Mouse (Mus musculus) layer of hippocampus, postnatal 10 days (tissue): ENCODE results near the gene Olfr1104. TPM values are rescaled to one million over a fixed set of nuclear protein-coding genes. Genes with fewer than 3 reads are reported as not detected.

Source experiments
- DNase-seq, 2 experiments: peaks; one replicate each; pipeline ENCODE4 v3.0.0; 2021; ENCODE audit warnings: low spot score in 2 of 2
- long read RNA-seq: library from polyadenylated mRNA; stranded (forward); transcript quantifications from one replicate; pipeline ENCODE4 v2.0.0, GENCODE M21; 2023
- total RNA-seq, 2 experiments: library from RNA; stranded (reverse); gene quantifications; 2 replicates each; pipeline ENCODE4 v1.2.3; 2021

Gene Olfr1104
- not detected for total RNA-seq
- long read RNA-seq, result 0 reads

GRCm38 (mm10) chr2:87026980-87027379, at the start of gene Olfr1104:
TSS of gene Olfr1104 (minus strand) at chr2:87027080.
- no peak for DNase-seq

GRCm38 (mm10) chr2:87075717-87076116, 48.8 kb upstream of the Olfr1104 start, which contains the start of gene Olfr1107:
TSS of gene Olfr1107 (minus strand) at chr2:87075817.
- no peak for DNase-seq

GRCm38 (mm10) chr2:87052173-87052572, 25.3 kb upstream of the Olfr1104 start, which contains the start of gene Olfr1106:
TSS of gene Olfr1106 (minus strand) at chr2:87052273.
- no peak for DNase-seq

- DNase-seq, result no peak
Measured at GRCm38 (mm10) chr2:87036431-87036830, 9.6 kb upstream of the Olfr1104 start, which contains the start of gene Olfr1105. TSS of gene Olfr1105 (minus strand) at chr2:87036531.

GRCm38 (mm10) chr2:86998098-86998497, 28.8 kb downstream of the Olfr1104 start, which contains the start of gene Olfr1102:
TSS of gene Olfr1102 (plus strand) at chr2:86998398.
- no peak for DNase-seq

- DNase-seq, result no peak
Measured at GRCm38 (mm10) chr2:86991121-86991520, 35.8 kb downstream of the Olfr1104 start, which contains the start of gene Olfr1101. TSS of gene Olfr1101 (minus strand) at chr2:86991221.

- DNase-seq, result no peak
Measured at GRCm38 (mm10) chr2:86979854-86980253, 47.0 kb downstream of the Olfr1104 start, which contains the start of gene Olfr1100. TSS of gene Olfr1100 (minus strand) at chr2:86979954.

Other genes with a start within 250 kb of the Olfr1104 start
- not detected for gene Olfr1093, start 244.6 kb downstream of the Olfr1104 start, total RNA-seq
- not detected for gene Olfr141, start 217.1 kb downstream of the Olfr1104 start, total RNA-seq
- gene Olfr1094, start 202.4 kb downstream of the Olfr1104 start, total RNA-seq, result not detected
- not detected for gene Olfr1095, start 175.4 kb downstream of the Olfr1104 start, total RNA-seq
- not detected for gene Gm13723, start 152.3 kb downstream of the Olfr1104 start, total RNA-seq
- gene Olfr1097, start 134.9 kb downstream of the Olfr1104 start, total RNA-seq, result not detected
- not detected for gene Olfr1098, start 102.5 kb downstream of the Olfr1104 start, total RNA-seq
- not detected for gene Olfr1099, start 66.4 kb downstream of the Olfr1104 start, total RNA-seq
- not detected for gene Olfr1100, start 47.1 kb downstream of the Olfr1104 start, total RNA-seq
- not detected for gene Olfr1101, start 35.9 kb downstream of the Olfr1104 start, total RNA-seq
- gene Olfr1102, start 28.7 kb downstream of the Olfr1104 start, total RNA-seq, result not detected
- gene Olfr1105, start 9.5 kb upstream of the Olfr1104 start, total RNA-seq, result not detected
- gene Olfr1106, start 25.2 kb upstream of the Olfr1104 start, total RNA-seq, result not detected
- gene Olfr1107, start 48.7 kb upstream of the Olfr1104 start, total RNA-seq, result not detected
- gene Olfr1109, start 68.9 kb upstream of the Olfr1104 start, total RNA-seq, result not detected
- gene Olfr259, start 87.5 kb upstream of the Olfr1104 start, total RNA-seq, result not detected
- gene Olfr1110, start 113.2 kb upstream of the Olfr1104 start, total RNA-seq, result not detected
- not detected for gene Olfr1111, start 125.5 kb upstream of the Olfr1104 start, total RNA-seq
- gene Olfr1112, start 160.7 kb upstream of the Olfr1104 start, total RNA-seq, result not detected
- not detected for gene Olfr1113, start 181.9 kb upstream of the Olfr1104 start, total RNA-seq
- gene Olfr1115, start 220.9 kb upstream of the Olfr1104 start, total RNA-seq, result not detected
- not detected for gene Olfr1116, start 240.5 kb upstream of the Olfr1104 start, total RNA-seq